In genomic region chr9:110037895-110038294, GRCm38 (mm10) we compare ENCODE assay signal across 27 mouse cellular contexts.
DNase-seq lines count a peak whose midpoint lies in the region; ATAC-seq and TF ChIP-seq lines count a peak whose summit lies in the region.
"Had no signal": no experiment of that assay in that cellular context is flagged by ENCODE, and none has a peak within 500 bp of the region (broad histone marks: within the 10 kb centered on the region; RNA-seq: fewer than 3 reads in every experiment).

No protein-coding gene starts in this region.

- H3K9me3 ChIP-seq in lung, embryonic 14.5 days (ENCODE audit: low read depth, low read length) = no peaks in the 10 kb centered on the region
- H3K9me3 ChIP-seq: embryonic facial prominence, embryonic 15.5 days; forebrain, embryonic 12.5 days; G1E; heart, embryonic 13.5 days; hindbrain, embryonic 10.5 days; limb, embryonic 15.5 days; midbrain, embryonic 13.5 days; stomach, embryonic 15.5 days had no signal

- no peak for TF ChIP-seq POLR2A in bone marrow macrophage, adult 2 months (IDR thresholded peaks at IDR 0.05; ENCODE audit: borderline replicate concordance, low read depth, low read length)

- H3K4me1 ChIP-seq in lung, embryonic 14.5 days (ENCODE audit: insufficient read depth) = no peaks in the 10 kb centered on the region
- H3K4me1 ChIP-seq in bone marrow macrophage, adult 2 months (ENCODE audit: control insufficient read depth, insufficient read depth, low read length) = peaks cover 30% of the 10 kb centered on the region
- H3K4me1 ChIP-seq: embryonic facial prominence, embryonic 15.5 days; forebrain, embryonic 12.5 days; heart, embryonic 13.5 days; hindbrain, embryonic 10.5 days; limb, embryonic 15.5 days; midbrain, embryonic 13.5 days; stomach, embryonic 15.5 days had no signal

- peaks cover 38% of the 10 kb centered on the region for H3K36me3 ChIP-seq in lung, embryonic 14.5 days (ENCODE audit: insufficient read depth)

- 71% methylated on average over 8 of the region's 8 CpGs for WGBS in lung, embryonic 14.5 days

- H3K9ac ChIP-seq in lung, embryonic 14.5 days = no peak overlapping the region
- H3K9ac ChIP-seq: embryonic facial prominence, embryonic 15.5 days; forebrain, embryonic 12.5 days; heart, embryonic 13.5 days; limb, embryonic 15.5 days; midbrain, embryonic 13.5 days; stomach, embryonic 15.5 days had no signal

- H3K27ac ChIP-seq in lung, embryonic 14.5 days (ENCODE audit: low read depth) = no peak overlapping the region
- peak overlapping the region; percentile 57 for H3K27ac ChIP-seq in bone marrow macrophage, adult 2 months (ENCODE audit: insufficient read depth, low read depth, low read length)
- H3K27ac ChIP-seq: embryonic facial prominence, embryonic 15.5 days; forebrain, embryonic 12.5 days; heart, embryonic 13.5 days; hindbrain, embryonic 10.5 days; limb, embryonic 15.5 days; midbrain, embryonic 13.5 days; stomach, embryonic 15.5 days had no signal

- no peak for ATAC-seq in lung, embryonic 14.5 days (ENCODE audit: insufficient read depth)
- ATAC-seq in granulocyte monocyte progenitor cell, adult 5-6 weeks (replicated peaks; ENCODE audit: poor library complexity, severe bottlenecking) = peak; percentile 96
- ATAC-seq: CD4-positive, CD25-positive, alpha-beta regulatory T cell, adult 4 months; midbrain, embryonic 13.5 days had no signal

- H3K4me2 ChIP-seq in lung, embryonic 14.5 days = no peak overlapping the region
- H3K4me2 ChIP-seq: embryonic facial prominence, embryonic 15.5 days; forebrain, embryonic 12.5 days; heart, embryonic 13.5 days; limb, embryonic 15.5 days; midbrain, embryonic 13.5 days; stomach, embryonic 15.5 days had no signal

- H3K27me3 ChIP-seq in lung, embryonic 14.5 days (ENCODE audit: insufficient read depth, low read length) = no peaks in the 10 kb centered on the region
- H3K27me3 ChIP-seq: embryonic facial prominence, embryonic 15.5 days; forebrain, embryonic 12.5 days; heart, embryonic 13.5 days; limb, embryonic 15.5 days; midbrain, embryonic 13.5 days; stomach, embryonic 15.5 days had no signal

- peak; percentile 14 for DNase-seq in lung, embryonic 14.5 days
- DNase-seq in lung, postnatal 10 days = no peak
- peak; percentile 14 to 19 for DNase-seq in monocyte, adult 2 months (ENCODE audit: low read depth in 1 of 2, low spot score in 2 of 2)
- no peak for DNase-seq in kidney, adult 11 months
- no peak for DNase-seq in thymus, postnatal 0 days (ENCODE audit: low spot score)
- DNase-seq in cerebellum, postnatal 25 days = no peak
- DNase-seq: adrenal gland, postnatal 10 days; cerebellum, adult 2 months; embryo, embryonic 11 days; gastrocnemius, postnatal 36 days; kidney, adult 8-10 months; kidney, postnatal 4 days; lung, postnatal 14 days; right cerebral cortex, adult 18-20 months; spleen, adult 18-20 months; thymus, postnatal 36 days had no signal

- H3K4me3 ChIP-seq in lung, embryonic 14.5 days (ENCODE audit: low read depth, low read length) = no peak overlapping the region
- H3K4me3 ChIP-seq in bone marrow macrophage, adult 2 months (ENCODE audit: insufficient read depth, low read length) = peak overlapping the region; percentile 16; the same call in 1 of the 2 replicates
- H3K4me3 ChIP-seq: embryonic facial prominence, embryonic 15.5 days; forebrain, embryonic 12.5 days; heart, embryonic 13.5 days; hindbrain, embryonic 10.5 days; limb, embryonic 15.5 days; midbrain, embryonic 13.5 days; stomach, embryonic 15.5 days had no signal

- no peak for TF ChIP-seq CTCF in lung, embryonic 14.5 days (IDR thresholded peaks at IDR 0.05; ENCODE audit: low read depth)
- TF ChIP-seq CTCF in bone marrow macrophage, adult 2 months (IDR thresholded peaks at IDR 0.05; ENCODE audit: low read depth, low read length) = no peak

Comparison
In these comparisons a context has a peak if more than half of its experiments do, and no peak if none do; other contexts are left out.
1. DNase-seq: peak in lung, embryonic 14.5 days (single experiment) and monocyte, adult 2 months (2 of 2); none in lung, postnatal 10 days (single experiment), kidney, adult 11 months (single experiment), thymus, postnatal 0 days (single experiment) and cerebellum, postnatal 25 days (0 of 2).